Mouse (Mus musculus) liver (tissue): ENCODE data around the gene Fibcd1.
A peak's percentile ranks its signal among the peaks of the same experiment; 100 is the strongest.

ENCODE experiments used
- DNase-seq: peaks from one replicate; pipeline ENCODE4 v3.0.0-alpha.2; 2020; ENCODE audit warnings: mixed read lengths

Fibcd1 gene

DNA sequence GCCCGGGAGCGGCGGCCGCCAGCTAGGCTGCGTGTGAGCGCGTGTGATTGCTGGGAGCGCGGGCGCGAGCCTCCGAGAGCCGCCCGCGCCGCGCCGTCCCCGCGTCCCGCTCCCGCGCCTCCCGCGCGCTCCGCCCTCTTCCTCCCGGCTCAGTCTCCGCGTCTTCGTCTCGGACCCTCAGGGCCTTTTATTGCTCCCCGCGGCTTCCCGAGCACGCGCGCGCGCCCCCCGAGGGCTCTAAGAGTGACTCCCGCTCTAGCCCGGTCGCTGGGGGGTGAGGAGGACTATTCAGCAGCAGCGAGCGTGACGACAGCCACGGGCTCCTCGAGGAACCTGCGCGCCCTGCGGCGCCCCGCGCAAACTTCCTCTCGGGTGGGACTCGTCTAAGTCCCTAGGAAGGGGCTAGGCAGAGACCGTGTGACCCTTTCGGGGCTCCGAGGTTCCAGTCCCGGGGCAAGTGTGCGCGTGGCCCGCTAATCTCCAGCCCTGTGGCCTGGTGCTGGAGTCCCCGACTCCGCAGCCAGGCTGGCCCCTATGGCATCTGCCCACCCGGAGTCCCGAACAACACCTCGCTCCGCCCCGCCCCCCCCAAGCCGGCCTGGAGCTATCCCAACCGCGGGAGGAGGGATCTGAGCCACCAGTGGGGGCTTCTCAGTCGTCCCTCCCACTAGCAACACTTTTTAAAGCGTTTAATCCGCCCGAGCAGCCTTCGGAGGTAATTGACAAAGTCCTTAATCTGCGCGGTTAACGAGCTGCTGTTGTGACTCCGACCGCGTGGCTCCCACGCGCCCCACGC lies at the start of gene Fibcd1:
Gene Fibcd1, minus strand, starts transcription at position 110 of the 796 bp plus-strand sequence.
- DNase-seq: no peak

DNA sequence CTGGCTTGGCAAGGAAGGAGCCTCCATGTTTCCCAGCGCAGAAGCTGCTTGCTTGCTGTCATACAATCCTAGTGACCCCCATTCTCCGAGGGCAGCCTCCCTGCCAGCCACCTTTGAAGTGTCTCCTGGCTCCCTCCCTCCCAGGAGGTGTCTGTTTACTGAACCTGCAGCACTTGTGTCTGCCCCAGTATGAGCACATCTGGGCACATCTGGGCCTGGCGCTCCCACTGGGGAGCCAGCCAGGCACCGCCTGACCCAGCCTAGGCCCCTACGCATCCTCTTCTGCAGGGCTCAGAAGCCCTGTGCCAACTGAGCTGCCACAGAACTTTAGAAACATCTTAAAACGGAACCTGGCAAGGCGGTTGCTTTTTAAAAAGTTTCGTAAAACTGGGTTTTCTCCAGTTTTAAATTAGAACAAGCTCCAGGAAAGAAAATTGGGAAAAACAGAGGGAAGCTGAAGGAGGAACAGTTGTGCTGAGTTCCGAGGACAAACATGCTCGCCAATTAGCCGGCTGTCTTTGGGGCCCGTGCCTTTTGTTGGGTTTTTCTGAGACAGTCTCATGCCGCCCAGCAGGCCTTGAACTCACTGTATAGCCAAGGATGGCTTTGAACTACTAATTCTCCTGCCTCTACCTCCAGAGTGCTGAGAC lies 48.5 kb upstream of the Fibcd1 start:
- DNase-seq: no peak

DNA sequence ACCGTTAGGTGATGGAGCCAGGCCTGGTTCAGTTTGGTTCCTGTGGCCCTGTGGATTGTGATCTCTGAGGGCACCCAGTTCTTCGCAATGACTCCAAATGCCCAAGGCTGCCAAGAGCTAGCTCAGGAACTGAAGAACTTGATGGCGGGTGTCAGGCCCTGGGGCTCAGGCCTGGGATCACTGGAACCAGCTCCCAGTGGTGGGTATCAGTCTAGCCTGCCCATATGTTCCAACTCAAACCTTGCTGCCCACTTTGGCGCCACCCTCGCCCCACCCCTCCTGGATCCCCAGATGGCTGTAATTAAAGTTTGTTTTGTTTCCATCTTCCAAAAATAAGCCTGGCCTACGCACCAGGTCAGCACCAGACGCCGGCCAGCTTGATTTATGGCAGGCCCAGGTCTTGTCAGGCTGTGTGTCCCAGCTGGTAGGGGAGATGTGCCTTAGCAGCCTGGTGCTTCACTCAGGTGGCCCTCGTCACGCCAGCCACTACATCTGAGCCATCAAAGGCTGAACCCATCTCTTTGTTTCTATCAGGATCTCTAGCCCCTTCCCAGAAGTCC lies 47.4 kb upstream of the Fibcd1 start:
- no peak for DNase-seq

DNA sequence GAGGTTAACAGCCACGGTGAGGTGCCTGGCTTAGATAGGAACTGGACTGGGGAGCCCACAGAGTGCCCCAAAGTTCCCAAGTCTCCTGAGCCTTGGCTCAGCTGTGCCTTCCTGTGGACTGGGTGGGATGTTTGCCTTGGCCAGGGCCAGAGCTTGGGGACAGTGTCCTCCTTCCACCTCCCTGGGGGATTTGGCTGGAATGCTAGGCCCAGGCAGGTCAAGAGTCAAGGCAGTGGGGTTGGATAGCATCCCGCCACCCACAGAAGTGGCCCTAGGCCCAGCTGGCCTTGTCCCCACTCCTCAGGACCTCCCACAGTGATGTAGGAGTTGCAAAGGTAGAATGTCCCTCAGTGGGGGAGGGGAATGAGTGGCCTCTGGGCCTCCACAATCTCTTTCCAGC lies 45.4 kb upstream of the Fibcd1 start:
- DNase-seq: no peak

DNA sequence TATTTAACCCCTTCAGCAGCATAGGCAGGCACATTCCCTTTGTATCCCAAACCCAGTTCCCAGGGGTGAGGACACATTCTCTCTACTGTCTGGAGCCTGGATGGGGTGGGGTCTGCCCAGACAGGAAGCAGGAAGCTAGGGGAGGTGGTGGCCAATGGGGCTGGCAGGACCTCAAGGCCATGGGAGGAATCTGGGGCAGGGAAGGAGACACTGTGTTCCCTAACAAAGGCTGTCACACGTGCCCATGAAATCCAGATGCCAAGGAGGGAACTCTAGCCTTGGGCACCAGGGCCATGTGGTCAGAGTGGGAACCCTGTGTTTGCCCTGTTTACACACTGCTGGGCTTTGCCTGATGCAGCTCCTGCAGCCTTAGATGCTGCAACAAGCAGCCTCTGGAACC lies 43.1 kb upstream of the Fibcd1 start:
- no peak for DNase-seq

DNA sequence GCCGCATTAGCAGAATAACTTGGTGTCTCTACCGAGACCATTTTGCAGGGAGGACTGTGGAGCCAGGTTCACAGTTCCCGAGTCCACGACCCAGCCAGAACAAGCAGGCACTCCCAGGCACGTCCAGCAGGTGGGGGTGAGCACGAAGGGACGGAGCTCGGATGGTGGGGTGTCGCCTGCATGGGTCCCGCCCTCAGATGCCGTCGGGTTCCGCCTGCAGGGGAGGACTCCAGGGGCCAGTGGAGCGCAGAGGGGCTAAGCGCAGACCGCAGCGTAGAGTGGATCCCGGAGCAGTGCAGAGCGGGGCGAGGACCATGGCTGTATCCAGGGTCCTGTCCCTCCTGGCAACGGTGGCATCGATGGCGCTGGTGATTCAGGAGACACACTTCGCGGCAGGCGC lies 41.2 kb upstream of the Fibcd1 start, which contains the start of gene Lamc3:
Gene Lamc3, plus strand, starts transcription at position 262 of the 400 bp plus-strand sequence.
- DNase-seq: peak; percentile 43

DNA sequence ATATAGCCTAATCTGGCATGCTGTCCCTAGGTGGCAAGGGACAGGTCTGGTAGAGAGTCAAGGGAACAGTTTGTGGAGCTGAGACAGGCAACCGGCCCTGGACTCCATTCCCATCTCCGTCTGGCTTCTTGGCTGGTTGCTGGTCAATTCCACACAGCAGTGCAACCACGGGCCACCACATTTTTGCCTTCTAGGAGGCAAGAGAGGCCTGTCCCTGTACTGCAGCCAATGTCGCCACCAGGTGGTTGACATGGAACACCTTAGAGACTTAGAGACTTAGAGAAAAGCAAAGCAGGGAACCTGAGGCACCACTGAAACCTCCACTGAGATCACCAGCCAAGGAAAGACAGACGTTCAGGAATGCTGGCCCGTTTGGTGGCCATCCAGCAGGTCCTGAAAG lies 39.0 kb upstream of the Fibcd1 start:
- peak; percentile 42 for DNase-seq

DNA sequence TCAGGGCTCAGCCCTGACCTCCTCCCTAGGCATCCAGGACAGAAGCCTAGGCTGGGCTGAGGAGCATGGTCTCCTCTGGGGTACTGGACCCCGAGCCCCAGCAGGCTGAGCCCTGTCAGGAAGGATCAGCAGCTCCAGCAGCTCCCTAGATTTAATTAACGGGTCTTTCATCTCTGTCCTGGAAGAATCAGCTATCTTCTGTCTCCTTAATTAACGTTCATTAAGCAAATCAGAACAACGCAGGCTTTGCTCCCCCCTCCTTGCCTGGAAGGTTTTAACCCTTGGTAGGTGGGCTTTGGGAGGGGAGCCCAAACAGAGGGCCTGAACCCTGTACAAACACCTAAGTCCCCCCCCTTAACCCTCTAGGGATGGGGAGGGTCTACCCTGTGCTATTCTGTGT lies 37.3 kb upstream of the Fibcd1 start:
- DNase-seq: no peak

DNA sequence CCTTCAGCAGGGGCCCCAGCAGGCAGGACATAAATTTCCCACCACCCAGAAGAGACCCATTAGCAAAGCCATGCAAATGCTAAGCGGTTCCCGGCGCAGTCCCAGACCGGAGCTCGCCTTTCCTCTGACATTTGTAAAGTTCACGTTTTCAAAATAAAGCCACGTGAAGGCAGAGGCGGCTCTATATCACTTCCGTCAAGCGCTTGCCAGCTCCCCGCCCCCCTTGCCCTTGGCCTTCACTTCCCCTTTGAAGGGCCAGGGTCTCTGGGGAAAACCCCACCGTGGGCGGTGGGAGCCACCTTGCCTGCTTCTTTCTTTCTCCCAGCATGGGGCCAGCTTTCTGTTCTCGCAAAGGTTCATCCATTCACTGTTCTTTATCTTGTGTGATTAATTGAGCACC lies 35.1 kb upstream of the Fibcd1 start:
- no peak for DNase-seq

DNA sequence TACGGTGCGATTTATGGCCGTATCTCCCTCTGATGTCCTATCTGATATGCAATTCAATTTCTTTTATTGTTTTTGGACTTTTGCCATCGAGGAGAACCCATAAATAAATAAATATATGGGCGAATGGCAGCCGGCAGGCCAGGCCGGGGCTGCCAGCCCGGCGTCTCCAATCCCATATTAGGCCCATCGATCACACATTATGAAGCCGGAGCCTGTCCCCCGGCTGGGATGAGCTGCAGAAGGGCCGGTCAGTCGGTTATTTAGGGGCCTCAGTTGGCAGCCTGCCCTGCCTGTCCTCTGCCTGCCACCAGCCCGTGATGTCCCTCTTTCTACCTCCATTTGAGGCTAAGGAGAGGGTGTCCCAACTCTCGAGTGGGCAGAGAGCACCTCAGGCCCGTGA lies 32.8 kb upstream of the Fibcd1 start:
- DNase-seq: no peak

DNA sequence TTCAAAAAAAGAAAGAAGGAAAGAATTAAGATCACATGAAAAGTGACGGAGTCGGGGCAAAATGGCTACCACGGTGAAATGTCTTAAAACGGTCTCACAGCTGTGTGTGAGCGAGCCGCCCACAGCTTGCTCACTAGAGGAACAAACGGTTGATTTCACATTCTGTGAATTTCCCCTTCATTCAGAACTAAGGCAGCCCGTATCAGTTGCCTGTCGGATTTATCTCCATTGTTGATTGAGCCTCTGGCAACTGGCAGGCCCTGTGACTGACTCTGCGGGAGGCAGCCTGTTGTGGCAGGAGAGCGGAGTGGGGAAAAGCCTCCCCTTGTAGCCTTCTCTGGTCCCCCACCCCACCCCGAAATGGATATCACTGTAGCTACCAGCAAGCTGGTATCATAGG lies 30.6 kb upstream of the Fibcd1 start:
- no peak for DNase-seq

DNA sequence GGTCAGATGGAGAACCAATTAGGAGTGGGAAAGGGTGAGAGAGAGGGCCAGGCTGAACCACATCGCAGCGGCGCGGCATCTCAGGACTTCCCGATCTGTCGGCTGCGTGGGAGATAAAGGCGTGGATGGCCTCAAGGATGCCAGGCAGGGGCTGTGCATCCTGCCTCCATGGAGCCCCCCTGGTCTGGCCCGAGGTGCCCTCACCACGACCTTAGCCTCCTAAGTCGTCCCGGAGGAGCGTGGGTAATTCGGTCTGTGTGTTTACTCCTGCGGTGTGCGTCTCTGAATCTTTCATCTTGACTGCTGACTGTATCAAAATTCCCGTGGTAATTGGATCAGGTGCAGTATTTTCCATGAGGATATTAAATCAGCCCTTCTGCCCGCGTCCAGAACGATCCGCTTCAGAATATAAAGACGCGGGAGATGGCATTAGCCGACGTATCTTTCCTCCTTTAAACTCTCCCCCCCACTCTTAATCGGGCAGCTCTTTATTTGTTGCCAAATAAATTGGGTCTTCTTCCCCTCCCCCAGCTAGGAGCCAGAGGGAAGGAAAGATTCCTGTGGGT lies 28.6 kb upstream of the Fibcd1 start:
- DNase-seq: no peak

DNA sequence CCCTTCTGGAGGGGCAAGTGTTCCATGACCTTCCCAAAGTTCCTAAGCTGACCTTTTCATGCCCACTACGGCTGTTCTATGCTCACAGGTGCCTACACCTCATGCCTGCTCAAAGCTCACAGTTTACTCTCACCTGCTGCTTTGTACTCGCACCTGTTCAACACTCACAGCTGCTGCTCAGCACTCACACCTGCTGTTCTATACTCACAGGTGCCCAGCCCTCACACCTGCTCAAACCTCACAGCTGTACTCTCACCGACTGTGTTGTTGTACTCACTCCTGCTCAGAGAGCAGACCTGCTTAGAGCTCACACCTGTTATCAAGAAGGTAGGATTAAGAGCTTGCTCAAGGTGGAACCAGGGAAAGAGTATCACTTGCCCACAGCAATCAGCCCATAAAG lies 24.9 kb upstream of the Fibcd1 start:
- DNase-seq: no peak

DNA sequence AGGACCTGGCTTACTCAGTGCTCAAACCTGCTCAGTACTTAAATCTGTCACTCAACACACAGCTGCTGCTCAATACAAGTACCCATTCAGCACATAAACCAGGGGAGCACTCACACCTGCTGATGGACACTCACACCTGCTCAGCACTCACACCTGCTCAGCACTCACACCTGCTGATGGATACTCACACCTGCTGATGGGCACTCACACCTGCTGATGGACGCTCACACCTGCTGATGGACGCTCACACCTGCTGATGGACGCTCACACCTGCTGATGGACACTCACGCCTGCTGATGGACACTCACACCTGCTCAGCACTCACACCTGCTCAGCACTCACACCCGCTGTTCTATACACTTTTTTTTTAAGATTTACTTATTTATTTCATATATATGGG lies 23.9 kb upstream of the Fibcd1 start:
- DNase-seq: no peak

DNA sequence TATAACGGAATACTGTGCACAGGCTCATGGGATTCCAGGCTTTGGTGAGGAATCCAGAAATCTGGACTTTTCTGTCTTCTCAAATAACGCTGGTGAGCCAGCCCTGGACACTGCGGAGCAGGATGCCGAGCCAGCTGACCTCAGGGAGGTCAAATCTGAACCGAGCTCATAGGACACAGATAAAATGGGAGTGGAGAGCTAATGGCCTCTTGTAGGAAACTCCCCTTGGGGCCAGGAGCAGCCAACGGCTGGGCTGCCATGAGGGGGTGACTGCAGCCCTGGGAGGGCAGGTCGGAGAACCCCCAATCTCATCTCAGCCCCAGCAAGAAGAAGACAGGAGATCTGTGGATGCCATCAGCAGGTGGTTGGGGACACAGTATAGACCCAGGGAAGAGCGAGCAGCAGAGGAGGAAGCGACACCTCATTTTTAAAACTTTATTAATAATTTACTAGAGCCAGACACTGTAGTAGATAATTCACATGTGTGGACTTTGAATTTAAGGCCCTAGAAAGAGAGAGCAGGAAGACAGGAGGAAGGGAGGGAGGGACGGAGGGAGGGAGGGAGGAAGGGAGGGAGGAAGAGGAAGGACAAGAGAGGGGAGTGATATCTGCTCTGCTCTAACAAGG lies 22.8 kb upstream of the Fibcd1 start:
- DNase-seq: no peak

DNA sequence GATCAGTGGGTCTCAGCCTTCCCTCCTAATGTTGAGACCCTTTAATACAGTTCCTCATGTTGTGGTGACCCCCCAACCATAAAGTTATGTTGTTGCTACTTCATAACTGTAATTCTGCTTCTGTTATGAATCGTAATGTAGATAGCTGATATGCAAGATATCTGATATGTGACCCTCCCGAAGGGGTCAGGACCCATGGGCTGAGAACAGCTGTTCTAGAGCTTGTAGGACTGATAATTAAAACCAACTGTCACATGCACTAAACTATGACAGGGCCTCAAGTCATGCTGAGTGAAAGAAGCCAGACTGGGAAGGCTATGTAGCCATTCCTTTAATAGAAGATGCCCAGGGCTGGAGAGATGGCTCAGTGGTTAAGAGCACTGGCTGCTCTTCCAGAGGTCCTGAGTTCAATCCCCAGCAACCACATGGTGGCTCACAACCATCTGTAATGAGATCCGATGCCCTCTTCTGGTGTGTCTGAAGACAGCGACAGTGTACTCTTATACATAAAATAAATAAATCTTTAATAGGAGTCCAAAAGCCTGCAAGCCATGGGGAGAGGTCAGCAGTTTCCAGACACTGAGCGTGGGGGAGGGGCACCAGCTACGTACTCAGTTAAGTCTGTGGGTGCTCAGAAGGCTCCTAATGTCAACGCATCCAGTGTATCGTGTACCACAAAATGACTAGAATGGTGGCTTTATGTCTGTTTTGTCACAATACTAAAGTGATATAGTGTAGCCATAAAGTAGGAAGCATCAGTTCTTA lies 22.1 kb upstream of the Fibcd1 start:
- DNase-seq: no peak

DNA sequence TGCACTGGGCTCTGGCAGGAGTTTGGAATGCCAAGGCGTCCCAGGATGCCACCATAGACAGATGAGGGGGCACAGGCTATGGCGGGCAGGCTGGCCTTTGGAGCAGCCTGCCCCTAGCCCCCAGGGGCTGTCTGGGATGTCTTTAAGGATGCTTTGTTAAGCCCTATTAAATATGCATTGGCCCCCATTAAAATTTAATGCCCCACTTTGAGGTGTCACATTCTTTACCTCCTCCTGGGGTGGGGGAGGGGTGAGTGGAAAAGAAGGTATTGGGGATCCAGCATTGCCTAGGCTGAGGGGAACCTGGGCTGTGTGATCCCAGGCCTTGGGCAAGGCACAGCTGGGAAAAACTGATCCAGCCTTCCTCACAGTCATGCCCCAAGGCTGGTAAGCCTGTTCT lies 20.0 kb upstream of the Fibcd1 start:
- no peak for DNase-seq

DNA sequence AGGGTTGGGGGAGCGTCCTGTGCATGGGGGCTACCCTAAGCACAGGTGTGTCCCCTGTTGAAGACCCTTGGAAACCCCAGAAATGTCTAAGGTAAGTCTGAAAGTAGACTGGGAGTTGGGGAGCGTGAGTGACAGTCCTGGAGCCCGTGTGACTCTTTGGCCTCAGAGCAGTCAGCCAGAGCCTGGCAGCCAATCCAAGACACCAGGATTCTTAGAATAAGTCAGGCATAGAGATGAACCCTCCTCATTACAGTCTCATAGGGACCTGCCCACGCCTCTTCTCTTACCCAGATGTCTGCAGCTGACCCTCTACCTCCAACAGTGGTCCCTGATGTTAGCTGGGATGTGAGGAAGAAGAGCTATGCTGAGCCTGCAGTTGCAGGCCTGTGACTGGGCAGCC lies 19.5 kb upstream of the Fibcd1 start:
- DNase-seq: no peak

DNA sequence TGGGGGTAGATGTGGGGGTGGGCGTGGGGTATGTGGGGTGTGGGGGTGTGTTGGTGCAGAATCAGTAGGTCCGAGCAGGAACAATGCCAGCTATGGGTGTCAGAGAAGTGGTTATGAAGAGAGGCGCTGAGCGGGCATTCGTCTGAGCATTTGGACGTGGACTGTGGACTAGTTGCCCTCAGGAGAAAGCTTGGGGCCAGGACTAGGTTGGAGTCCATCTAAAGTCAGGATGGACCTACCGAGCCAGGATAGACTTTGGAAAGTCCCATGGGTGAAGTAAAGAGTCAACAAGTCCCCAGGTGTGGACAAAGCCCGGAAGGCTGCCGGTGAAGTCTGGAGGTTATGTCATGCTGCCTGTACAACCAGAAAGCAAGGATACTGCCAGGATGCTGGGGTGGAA lies 19.1 kb upstream of the Fibcd1 start:
- DNase-seq: no peak

DNA sequence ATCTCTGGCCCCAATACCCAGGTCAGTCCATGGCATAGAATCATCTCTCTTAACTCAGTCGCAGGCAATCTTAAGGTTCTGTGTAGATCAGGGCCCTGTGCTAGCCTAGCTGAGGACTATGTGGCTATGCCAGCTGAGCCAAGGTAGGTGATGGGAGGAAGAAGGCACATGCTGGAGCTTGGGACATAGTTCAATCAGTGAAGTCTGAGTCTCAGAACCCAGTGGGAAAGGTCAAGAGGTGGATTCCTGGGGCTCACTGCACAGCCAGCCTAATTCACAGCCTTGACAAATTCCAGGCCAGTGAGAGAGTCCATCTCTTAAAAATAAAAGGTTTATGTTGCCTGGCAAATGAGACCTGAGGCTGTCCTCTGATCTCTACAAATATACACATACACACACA lies 18.0 kb upstream of the Fibcd1 start:
- DNase-seq: no peak

DNA sequence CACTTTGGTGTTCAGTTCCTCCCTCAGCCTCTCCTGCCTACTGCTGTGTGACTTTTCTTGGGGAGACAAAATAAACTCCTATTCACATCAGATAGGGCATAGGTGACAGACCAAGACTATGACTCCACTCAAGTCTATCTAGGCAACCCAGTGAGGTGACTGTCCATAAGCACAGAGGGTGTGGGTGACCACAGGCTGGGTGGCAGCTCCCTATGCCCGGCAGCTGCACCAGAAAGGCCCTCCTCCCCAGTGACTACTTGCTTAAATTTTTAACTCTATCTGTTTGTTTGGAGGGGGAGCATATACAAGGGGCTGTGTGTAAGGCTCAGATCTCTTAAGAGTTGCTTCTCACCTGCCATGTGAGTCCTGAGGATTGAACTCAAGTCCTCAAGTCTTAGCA lies 17.1 kb upstream of the Fibcd1 start:
- DNase-seq: no peak

DNA sequence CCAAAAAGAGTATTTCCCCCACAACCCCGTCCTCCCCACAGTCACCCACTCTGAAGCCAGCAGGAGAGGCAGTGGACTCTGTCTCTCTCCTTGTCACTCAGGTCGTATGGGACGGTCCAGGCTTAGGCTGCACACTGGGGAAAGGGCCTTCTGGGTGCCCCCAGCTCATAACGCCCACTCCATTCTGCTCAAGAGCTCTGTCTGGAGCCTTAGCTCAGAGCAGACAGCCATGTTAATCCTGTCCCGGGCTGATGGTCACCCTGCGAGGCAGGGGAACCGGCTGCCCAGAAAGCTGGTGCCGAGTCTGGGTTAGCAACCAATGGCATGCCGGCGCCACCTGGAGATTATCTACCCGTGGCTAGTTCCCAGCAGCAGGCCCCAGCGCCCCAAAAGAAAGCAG lies 12.7 kb upstream of the Fibcd1 start:
- no peak for DNase-seq

DNA sequence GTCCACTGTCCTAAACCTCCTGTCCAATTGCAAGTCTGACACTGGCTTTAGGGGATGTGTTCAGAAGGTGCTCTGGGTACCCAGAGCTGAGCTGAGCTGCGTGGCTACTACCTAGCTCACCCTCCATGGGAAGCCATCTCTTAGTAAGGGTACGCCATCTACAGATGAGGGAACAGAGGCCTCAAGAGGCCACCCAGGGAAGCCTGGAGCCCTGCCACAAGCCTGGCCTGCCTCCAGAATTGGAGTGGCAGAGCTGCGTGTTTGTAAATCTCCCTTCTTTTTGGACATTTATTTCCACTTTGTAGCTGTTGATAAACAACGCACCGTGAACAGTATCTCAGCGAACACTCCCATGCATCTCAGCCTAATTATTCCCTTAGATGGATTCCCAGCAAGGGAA lies 11.4 kb upstream of the Fibcd1 start:
- no peak for DNase-seq
